In genomic region chr13:107303878-107304277, GRCm38 (mm10) we compare ENCODE assay signal across 28 mouse cellular contexts.
DNase-seq lines count a peak whose midpoint lies in the region; ATAC-seq lines count a peak whose summit lies in the region.
"Had no signal": no experiment of that assay in that cellular context is flagged by ENCODE, and none has a peak within 500 bp of the region (broad histone marks: within the 10 kb centered on the region; RNA-seq: fewer than 3 reads in every experiment).

No protein-coding gene starts in this region.

- no peak overlapping the region for H3K27ac ChIP-seq in heart, embryonic 10.5 days
- H3K27ac ChIP-seq in kidney, embryonic 15.5 days = no peak overlapping the region
- H3K27ac ChIP-seq: embryonic facial prominence, embryonic 13.5 days; forebrain, embryonic 13.5 days; hindbrain, embryonic 10.5 days; hindbrain, embryonic 13.5 days; hindbrain, postnatal 0 days had no signal

- H3K4me2 ChIP-seq in kidney, embryonic 15.5 days = no peak overlapping the region
- H3K4me2 ChIP-seq: embryonic facial prominence, embryonic 13.5 days; forebrain, embryonic 13.5 days; hindbrain, embryonic 13.5 days had no signal

- no peaks in the 10 kb centered on the region for H3K36me3 ChIP-seq in heart, embryonic 10.5 days
- no peaks in the 10 kb centered on the region for H3K36me3 ChIP-seq in kidney, embryonic 15.5 days
- H3K36me3 ChIP-seq: embryonic facial prominence, embryonic 13.5 days; G1E; hindbrain, embryonic 10.5 days; hindbrain, embryonic 13.5 days had no signal

- H3K4me3 ChIP-seq in heart, embryonic 10.5 days = no peak overlapping the region
- H3K4me3 ChIP-seq in kidney, embryonic 15.5 days (replicated peaks) = no peak overlapping the region
- H3K4me3 ChIP-seq: embryonic facial prominence, embryonic 13.5 days; erythroblast, embryonic 14.5 days; forebrain, embryonic 13.5 days; hindbrain, embryonic 10.5 days; hindbrain, embryonic 13.5 days had no signal

- ATAC-seq in kidney, embryonic 15.5 days (replicated peaks; ENCODE audit: low FRiP score) = 0 out of 2 replicates have a peak, but pooled peaks have one; percentile 52
- ATAC-seq: forebrain, embryonic 13.5 days; forebrain, embryonic 16.5 days; hindbrain, postnatal 0 days; inflammation-experienced regulatory T-cells, adult 6 months; intestine, embryonic 16.5 days; Patski had no signal

- H3K27me3 ChIP-seq in heart, embryonic 10.5 days (ENCODE audit: insufficient read depth, poor library complexity, severe bottlenecking) = no peaks in the 10 kb centered on the region
- no peaks in the 10 kb centered on the region for H3K27me3 ChIP-seq in kidney, embryonic 15.5 days
- H3K27me3 ChIP-seq: CH12.LX; embryonic facial prominence, embryonic 13.5 days; forebrain, embryonic 13.5 days; hindbrain, embryonic 13.5 days had no signal

- DNase-seq in heart, embryonic 10.5 days (ENCODE audit: low spot score) = peak; percentile 78
- no peak for DNase-seq in heart, postnatal 4 days
- no peak for DNase-seq in kidney, adult 18-20 months
- peak; percentile 23 for DNase-seq in embryo, embryonic 10.5 days (ENCODE audit: low spot score)
- peak; percentile 17 for DNase-seq in mesoderm, embryonic 11.5 days (ENCODE audit: low read depth, low spot score)
- DNase-seq in thymus, postnatal 14 days = no peak
- DNase-seq: adrenal gland, postnatal 10 days; adrenal gland, postnatal 36 days; B cell, adult 2 months; cerebellum, adult 18-20 months; cerebellum, adult 9-10 months; cerebellum, postnatal 14 days; gastrocnemius, postnatal 10 days; gastrocnemius, postnatal 36 days; kidney, adult 2 months had no signal

- H3K9ac ChIP-seq in kidney, embryonic 15.5 days = no peak overlapping the region
- H3K9ac ChIP-seq: embryonic facial prominence, embryonic 13.5 days; forebrain, embryonic 13.5 days; hindbrain, embryonic 13.5 days had no signal

- WGBS in heart, embryonic 10.5 days = 51% methylated on average over 7 of the region's 7 CpGs
- 38% methylated on average over 7 of the region's 7 CpGs for WGBS in kidney, embryonic 15.5 days

- H3K4me1 ChIP-seq in heart, embryonic 10.5 days = peaks cover 38% of the 10 kb centered on the region
- H3K4me1 ChIP-seq in kidney, embryonic 15.5 days = 0 out of 2 replicates have a peak, but pooled peaks cover 3% of the 10 kb centered on the region
- H3K4me1 ChIP-seq: embryonic facial prominence, embryonic 13.5 days; hindbrain, embryonic 10.5 days had no signal

- no peaks in the 10 kb centered on the region for H3K9me3 ChIP-seq in heart, embryonic 10.5 days
- H3K9me3 ChIP-seq in kidney, embryonic 15.5 days (replicated peaks) = no peaks in the 10 kb centered on the region; the same call in 1 of the 2 replicates
- H3K9me3 ChIP-seq: embryonic facial prominence, embryonic 13.5 days; forebrain, embryonic 13.5 days; G1E; hindbrain, embryonic 10.5 days; hindbrain, embryonic 13.5 days had no signal

Comparison
In these comparisons a context has a peak if more than half of its experiments do, and no peak if none do; other contexts are left out.
1. DNase-seq: peak in heart, embryonic 10.5 days (single experiment), embryo, embryonic 10.5 days (single experiment) and mesoderm, embryonic 11.5 days (single experiment); none in heart, postnatal 4 days (single experiment), kidney, adult 18-20 months (single experiment) and thymus, postnatal 14 days (single experiment).